Comparison of ENCODE assay signal across 7 mouse cellular contexts in the genomic region with DNA sequence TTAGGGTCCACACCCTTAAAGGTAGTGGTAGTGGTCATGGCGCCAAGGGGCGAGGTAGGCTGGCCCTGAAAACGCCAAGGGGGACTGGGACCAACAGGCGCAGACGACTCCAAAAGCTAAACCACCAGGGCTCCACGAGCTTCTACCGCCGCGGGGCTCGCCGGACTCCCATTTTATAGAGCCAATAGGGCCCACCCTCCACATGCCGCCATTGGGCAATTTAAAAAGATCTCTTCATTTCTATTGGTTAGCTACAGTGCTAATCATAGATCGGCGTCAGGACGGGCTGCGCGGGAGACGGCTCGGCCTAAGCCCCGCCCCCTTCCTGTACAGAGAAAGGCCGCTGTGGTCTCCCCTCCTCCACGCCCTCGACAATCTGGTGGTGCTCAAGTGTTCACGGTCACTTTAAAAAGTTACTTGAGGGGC. TPM values are rescaled to one million over a fixed set of nuclear protein-coding genes. Genes with fewer than 3 reads are reported as not detected.
DNase-seq lines count a peak whose midpoint lies in the region; ATAC-seq lines count a peak whose summit lies in the region.

A gene (minus strand): TSS at position 150 of the 426 bp plus-strand sequence.

- WGBS in intestine, embryonic 15.5 days: under 1% methylated on average over 24 of the region's 24 CpGs
- under 1% methylated on average over 24 of the region's 24 CpGs for WGBS in midbrain, embryonic 10.5 days

- peaks cover 30% of the 10 kb centered on the region for H3K4me1 ChIP-seq in intestine, embryonic 15.5 days (replicated peaks)
- peaks cover 42% of the 10 kb centered on the region for H3K4me1 ChIP-seq in midbrain, embryonic 10.5 days

- peak within 1 kb of the TSS; percentile 93 for H3K27ac ChIP-seq in intestine, embryonic 15.5 days
- peak within 1 kb of the TSS; percentile 99 for H3K27ac ChIP-seq in midbrain, embryonic 10.5 days (replicated peaks)

- DNase-seq in adrenal gland, adult 2 months: peak; percentile 99
- DNase-seq in embryo, embryonic 11.5 days (ENCODE audit: low read depth, low spot score): peak; percentile 94
- peak; percentile 91 to 93 for DNase-seq in gastrocnemius, postnatal 36 days
- DNase-seq in left cerebral cortex, postnatal 25 days (ENCODE audit: low spot score in 2 of 2): peak; percentile 97 to 98
- peak; percentile 95 for DNase-seq in midbrain, embryonic 10.5 days (ENCODE audit: low spot score)
- peak; percentile 91 for DNase-seq in right cerebral cortex, postnatal 4 days

- H3K27me3 ChIP-seq in intestine, embryonic 15.5 days (replicated peaks): no peaks in the 10 kb centered on the region
- no peaks in the 10 kb centered on the region for H3K27me3 ChIP-seq in midbrain, embryonic 10.5 days (ENCODE audit: low read depth, poor library complexity, severe bottlenecking)

- peak within 1 kb of the TSS; percentile 78 for H3K4me2 ChIP-seq in intestine, embryonic 15.5 days (replicated peaks)

- H3K36me3 ChIP-seq in intestine, embryonic 15.5 days: no peaks in the 10 kb centered on the region
- no peaks in the 10 kb centered on the region for H3K36me3 ChIP-seq in midbrain, embryonic 10.5 days

- peak; percentile 95 for ATAC-seq in intestine, embryonic 15.5 days

- H3K4me3 ChIP-seq in intestine, embryonic 15.5 days (replicated peaks): peak within 1 kb of the TSS; percentile 93
- peak within 1 kb of the TSS; percentile 100 for H3K4me3 ChIP-seq in midbrain, embryonic 10.5 days

- intact Hi-C loops in gastrocnemius, postnatal 36 days (cut with DNase I): no loop called here
- intact Hi-C loops in left cerebral cortex, postnatal 25 days (cut with DNase I): no loop called here

- H3K9ac ChIP-seq in intestine, embryonic 15.5 days: peak within 1 kb of the TSS; percentile 98

- H3K9me3 ChIP-seq in intestine, embryonic 15.5 days: no peaks in the 10 kb centered on the region
- H3K9me3 ChIP-seq in midbrain, embryonic 10.5 days (replicated peaks): no peaks in the 10 kb centered on the region

RNA-seq across cellular contexts. Expression of the gene that starts here (rescaled TPM):
- total RNA-seq in adrenal gland, adult 2 months (2021): 100 to 1,000 TPM in 1 of 2 experiments, 10 to 100 TPM in 1; 71.8 to 109 TPM
- 100 and 102 TPM in 2 replicates for polyA plus RNA-seq in adrenal gland, adult 2 months (2012; rRNA removed)
- 10 to 100 TPM; 34.6 to 48.3 TPM for total RNA-seq in gastrocnemius, postnatal 36 days (2021)
- 493 and 505 TPM in 2 replicates for polyA plus RNA-seq in intestine, embryonic 15.5 days (2015; fragmentation: Nextera tagmentation; extraction: Ambion mirVana)
- total RNA-seq in left cerebral cortex, postnatal 25 days (2021): 100 to 1,000 TPM; 165 to 168 TPM
- polyA plus RNA-seq in midbrain, embryonic 10.5 days (2016; fragmentation: Nextera tagmentation; extraction: Ambion mirVana): 780 and 877 TPM in 2 replicates

Comparison
In these comparisons a context has a peak if more than half of its experiments do, and no peak if none do; other contexts are left out.
1. Peak in every context shown above with its lines: DNase-seq, ATAC-seq, H3K4me3 ChIP-seq and H3K27ac ChIP-seq.